Mouse (Mus musculus): Measurements from ENCODE around the gene Fth1.
A peak's percentile ranks its signal among the peaks of the same experiment; 100 is the strongest.

The Fth1 gene

GRCm38 (mm10) chr19:10022414-10023303 is 42.3 kb downstream of the Fth1 start:
- peak; percentile 65 for DNase-seq (ENCODE audit: low spot score)

DNA sequence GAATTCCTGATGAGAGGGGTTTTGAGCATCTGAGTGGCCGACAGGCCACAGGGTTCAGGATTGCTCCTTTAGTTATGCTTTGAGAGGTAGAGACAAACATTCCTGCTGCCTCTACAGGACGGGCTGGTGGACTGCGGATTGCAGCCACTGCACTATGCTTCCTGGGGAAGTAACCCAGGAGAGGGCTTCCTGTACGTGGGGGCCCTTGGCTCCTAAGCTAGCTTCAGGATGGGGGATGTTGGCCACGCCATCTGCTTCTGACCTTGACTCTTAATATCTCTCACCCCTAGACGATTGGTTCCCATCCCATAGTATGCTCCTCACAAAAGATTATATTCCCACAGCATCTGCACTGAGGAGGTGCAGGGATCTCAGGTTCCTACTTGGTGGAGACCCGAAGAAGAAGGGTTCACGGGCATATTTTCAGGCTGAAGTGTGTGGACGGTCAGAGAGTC is 42.9 kb downstream of the Fth1 start:
- DNase-seq (ENCODE audit: low spot score) = no peak

GRCm38 (mm10) chr19:10025169-10025875 is 44.9 kb downstream of the Fth1 start:
- peak; percentile 63 for DNase-seq (ENCODE audit: low spot score)

- no peak for DNase-seq (ENCODE audit: low spot score)
Observed at GRCm38 (mm10) chr19:10029746-10030145, 49.3 kb downstream of the Fth1 start.

DNA sequence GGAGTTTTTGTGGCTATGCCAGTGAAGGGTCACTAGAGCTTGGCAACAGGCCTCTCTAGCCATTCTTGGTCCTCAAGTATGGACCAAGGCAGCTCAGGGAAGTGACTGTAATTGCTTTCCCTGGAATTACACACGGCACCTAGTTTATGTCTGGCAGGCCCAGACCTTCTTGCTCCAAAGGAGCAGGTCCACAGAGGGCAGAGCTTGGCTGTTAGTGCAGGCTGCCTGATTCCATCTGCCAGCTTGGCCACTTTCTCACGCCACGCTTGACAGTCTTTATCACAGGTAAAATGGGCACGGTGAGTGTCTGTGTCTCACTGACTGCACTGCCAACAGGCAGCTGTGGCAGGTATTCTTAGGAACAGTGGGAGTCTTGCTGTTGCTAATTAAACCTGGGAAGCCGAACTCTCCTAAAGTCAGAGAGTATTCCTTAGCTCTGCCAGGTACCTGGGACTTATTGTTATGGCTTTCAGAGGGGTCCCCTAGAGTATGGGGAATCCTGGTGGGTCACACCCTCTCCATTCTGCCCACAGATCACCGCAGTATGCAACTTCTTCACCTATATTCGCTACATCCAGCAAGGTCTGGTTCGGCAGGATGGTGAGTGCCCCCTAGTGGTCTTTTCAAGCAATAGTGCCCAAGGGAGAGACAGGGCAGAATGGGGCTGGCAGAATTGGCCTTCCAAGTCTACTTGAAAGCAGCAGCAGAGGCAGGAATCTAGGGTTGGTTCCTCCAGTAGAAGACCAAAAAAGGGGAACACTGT is 53.0 kb downstream of the Fth1 start:
- DNase-seq (ENCODE audit: low spot score) = peak; percentile 85

- no peak for DNase-seq (ENCODE audit: low spot score)
Observed at GRCm38 (mm10) chr19:10034356-10034755, 54.0 kb downstream of the Fth1 start.

All from embryo, embryonic 10.5 days (tissue).